Mouse (Mus musculus) adrenal gland, postnatal 25 days (tissue): ENCODE measurements at regions not wholly inside any gene's neighbourhood (a gene's known extent, or its start where the extent isn't known, plus 50 kb on each side); places are given as distances from the start of the nearest gene placed in this dataset.

ENCODE experiments used
- DNase-seq: peaks from one replicate; pipeline ENCODE4 v3.0.0; 2021; ENCODE audit warnings: mixed read lengths

GRCm38 (mm10) chr6:126588761-126589160 is 53.5 kb upstream of the Kcna5 start:
- no peak for DNase-seq

GRCm38 (mm10) chr6:126587476-126587875 is 52.3 kb upstream of the Kcna5 start:
- DNase-seq = no peak

GRCm38 (mm10) chr6:126585813-126586212 is 50.6 kb upstream of the Kcna5 start:
- DNase-seq = peak; percentile 82
